Mouse (Mus musculus) erythroblast, embryonic 14.5 days (primary cell): Measurements from ENCODE around the gene Opa1.

Source experiments
- GATA1 ChIP-seq: IDR thresholded peaks from 2 replicates; pipeline ENCODE4 v1.6.1; 2012; ENCODE audit warnings: low read length, inconsistent platforms, mixed read lengths
- TAL1 ChIP-seq: IDR thresholded peaks from 3 replicates; pipeline ENCODE4 v1.6.1; 2012; ENCODE audit warnings: low read length, inconsistent platforms, mixed read lengths

DNA sequence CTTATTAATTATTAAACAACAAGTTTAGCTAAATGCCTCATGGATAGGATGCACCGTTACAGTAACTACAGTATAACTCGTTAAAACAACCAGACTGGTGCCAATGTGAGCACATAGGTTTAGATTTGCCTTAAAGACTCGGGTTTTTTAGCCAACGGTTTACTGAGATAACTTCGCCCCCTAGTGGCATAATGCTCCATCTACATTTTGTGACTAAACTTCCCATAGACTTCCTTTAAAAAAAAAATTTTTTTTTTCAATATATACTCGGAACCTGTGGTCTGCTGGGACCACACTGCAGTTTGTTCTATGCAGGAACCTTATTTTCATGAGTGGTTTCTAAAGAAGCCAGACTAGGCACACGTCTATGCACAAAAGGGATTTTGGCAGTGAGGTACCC, 18.3 kb upstream of the Opa1 start:
- TF ChIP-seq TAL1: no peak
- no peak for TF ChIP-seq GATA1
